Mouse (Mus musculus) thymus, adult 2 months (tissue): ENCODE measurements around the gene Tmem151a. TPM values are rescaled to one million over a fixed set of nuclear protein-coding genes. Genes with fewer than 3 reads are reported as not detected.
A peak's percentile ranks its signal among the peaks of the same experiment; 100 is the strongest.
"Not testable (repeated sequence)": the region's sequence is repeated elsewhere in the genome, so short reads cannot be mapped to it uniquely, and the experiment has no call there.

Source experiments
- DNase-seq: peaks from one replicate; pipeline ENCODE4 v3.0.0; 2021
- H3K27ac ChIP-seq: fragments of 200-500 bp; 2 replicates; pipeline ENCODE4 v1.5.1; 2012; ENCODE audit warnings: low read length, control low read depth; ENCODE audit not compliant: control insufficient read depth, insufficient read depth
- H3K27me3 ChIP-seq: fragments of 200-500 bp; 2 replicates; pipeline ENCODE4 v1.6.1; 2012; ENCODE audit warnings: mild to moderate bottlenecking, low read length, moderate library complexity, mixed read lengths; ENCODE audit not compliant: control insufficient read depth, insufficient read depth
- H3K36me3 ChIP-seq: fragments of 200-500 bp; 2 replicates; pipeline ENCODE4 v1.6.1; 2012; ENCODE audit warnings: mild to moderate bottlenecking, low read length, moderate library complexity; ENCODE audit not compliant: control insufficient read depth, insufficient read depth
- H3K4me1 ChIP-seq: fragments of 200-500 bp; replicated peaks from 2 replicates; pipeline ENCODE4 v1.6.1; 2012; ENCODE audit warnings: low read length; ENCODE audit not compliant: control insufficient read depth, insufficient read depth
- H3K4me3 ChIP-seq: fragments of 200-500 bp; 2 replicates; pipeline ENCODE4 v1.5.1; 2012; ENCODE audit warnings: mild to moderate bottlenecking, low read length, control low read depth, moderate library complexity; ENCODE audit not compliant: control insufficient read depth, insufficient read depth
- CTCF ChIP-seq: fragments of 200-500 bp; IDR thresholded peaks from 2 replicates; pipeline ENCODE4 v1.5.1; 2012; ENCODE audit warnings: mild to moderate bottlenecking, control low read depth, low read length, moderate library complexity, borderline replicate concordance; ENCODE audit not compliant: control insufficient read depth, poor library complexity, insufficient read depth; ENCODE audit errors: extremely low read depth
- POLR2A ChIP-seq: fragments of 200-500 bp; IDR thresholded peaks from 2 replicates; pipeline ENCODE4 v1.6.1; 2012; ENCODE audit warnings: mild to moderate bottlenecking, low read length, control low read depth, moderate library complexity; ENCODE audit not compliant: control insufficient read depth, poor library complexity, insufficient read depth; ENCODE audit errors: extremely low read depth
- WGBS: fragments of 180-500 bp; shearing (Covaris S2); methylation state at CpG from one replicate; pipeline ENCODE4 v1.1.7; 2018; 5-methylcytosine and 5-hydroxymethylcytosine counted together
- polyA plus RNA-seq: library from polyadenylated mRNA; depleted of rRNA; stranded (reverse); fragments of >200 nt; gene quantifications from 2 replicates; pipeline ENCODE4 v1.2.3, GENCODE M21; 2012

Tmem151a gene
- polyA plus RNA-seq, 1 experiment, result 3.5 TPM

DNA sequence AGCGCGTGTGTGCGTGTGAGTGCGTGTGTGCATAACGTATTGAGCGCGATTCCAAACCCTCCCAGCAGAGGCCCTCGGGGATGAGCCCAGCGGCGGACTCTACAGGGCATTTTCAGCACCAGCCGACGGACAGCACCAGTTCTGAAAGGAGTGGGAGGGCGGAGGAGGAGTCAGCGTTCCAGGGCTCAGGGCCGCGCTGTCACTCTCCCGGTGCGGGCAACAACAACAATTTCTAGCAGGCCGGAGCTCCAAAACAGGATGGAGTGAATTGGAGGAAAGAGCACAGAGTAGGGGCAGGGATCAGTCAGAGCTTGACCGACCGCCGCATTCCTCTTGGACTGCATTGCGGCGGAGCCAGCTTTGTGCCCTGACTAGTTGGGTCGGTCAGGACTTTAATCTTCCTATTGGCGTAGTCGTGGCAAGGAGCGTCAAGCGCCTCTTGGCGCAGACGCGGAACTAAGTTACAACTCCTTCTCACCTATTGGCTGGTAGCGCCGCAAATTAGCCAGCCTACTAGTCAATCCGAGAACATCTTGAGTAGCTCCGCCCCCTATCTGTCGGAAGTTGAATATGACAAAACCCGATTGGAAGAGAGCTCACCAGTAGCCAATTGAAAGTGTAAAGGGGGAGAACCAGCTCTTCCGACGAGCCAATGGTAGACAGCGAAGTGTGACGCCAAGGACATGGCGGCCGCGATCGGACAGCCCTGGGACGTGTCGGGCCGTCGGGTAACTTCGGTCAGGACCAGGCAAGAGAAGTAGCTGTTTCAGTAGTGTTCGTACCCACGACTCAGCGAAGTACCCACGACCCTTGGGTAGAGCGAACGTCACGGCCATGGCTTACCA, 2.8 kb upstream of the Tmem151a start, which contains the start of gene Yif1a:
TSS of gene Yif1a (plus strand) at position 655 of the 845 bp plus-strand sequence.
- Histone ChIP-seq H3K4me1 (peaks cover 23% of the 10 kb centered on the region), H3K36me3 (no peaks in the 10 kb centered on the region), H3K4me3 (peak within 1 kb of the TSS; percentile 88), H3K27me3 (peaks cover 14% of the 10 kb centered on the region; the same call in 1 of the 2 replicates), H3K27ac (no peak within 1 kb of the TSS)
- TF ChIP-seq POLR2A, result peak; percentile 67; the same call in 1 of the 2 replicates
- peak; percentile 28; the same call in 1 of the 2 replicates for TF ChIP-seq CTCF
- DNase-seq, result peak; percentile 91
- under 1% methylated on average over 58 of the region's 58 CpGs for WGBS

DNA sequence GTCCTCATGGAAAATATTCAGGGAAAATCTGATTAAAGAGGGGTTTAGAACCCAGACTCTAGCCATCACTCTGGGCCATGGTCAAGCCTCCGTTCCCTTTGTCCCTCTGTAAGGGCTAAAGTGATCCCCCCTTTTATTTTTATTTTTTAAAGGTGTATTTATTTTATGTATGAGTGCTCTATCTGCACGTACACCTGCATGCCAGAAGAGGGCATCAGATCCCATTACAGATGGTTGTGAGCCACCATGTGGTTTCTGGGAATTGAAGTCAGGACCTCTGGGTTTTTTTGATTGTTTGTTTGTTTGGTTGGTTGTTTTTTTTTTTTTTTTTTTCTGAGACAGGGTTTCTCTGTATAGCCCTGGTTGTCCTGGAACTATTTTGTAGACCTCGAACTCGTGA, 1.2 kb upstream of the Tmem151a start:
- H3K4me1 ChIP-seq, result peaks cover 23% of the 10 kb centered on the region
- H3K36me3 ChIP-seq, H3K27ac ChIP-seq, DNase-seq, H3K4me3 ChIP-seq: not testable (repeated sequence)
- WGBS, result 61% methylated on average over 4 of the region's 4 CpGs
- H3K27me3 ChIP-seq, result peaks cover 14% of the 10 kb centered on the region; the same call in 1 of the 2 replicates

DNA sequence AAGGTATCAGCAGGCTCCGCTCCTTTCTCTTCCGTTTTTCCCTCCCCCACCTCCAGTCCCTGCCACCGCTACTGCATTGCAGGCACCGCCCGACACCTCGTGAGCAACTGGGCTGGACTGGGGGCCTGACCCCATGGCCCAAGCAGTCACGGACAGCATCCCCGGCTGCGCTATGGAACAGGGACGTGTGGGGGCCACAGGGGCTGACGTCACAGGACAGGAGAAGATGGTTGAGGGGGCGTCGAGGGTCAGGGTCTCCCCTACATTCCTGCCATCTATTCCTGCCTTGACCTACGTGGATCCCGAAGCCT, 542 bp downstream of the Tmem151a start:
- H3K4me3 ChIP-seq, result peak overlapping the region; percentile 20
- no peak for DNase-seq
- WGBS, result 14% methylated on average over 15 of the region's 15 CpGs
- no peaks in the 10 kb centered on the region for H3K36me3 ChIP-seq
- TF ChIP-seq CTCF, result no peak
- TF ChIP-seq POLR2A, result no peak
- no peak overlapping the region for H3K27ac ChIP-seq
- H3K4me1 ChIP-seq, result peaks cover 23% of the 10 kb centered on the region
- H3K27me3 ChIP-seq, result peaks cover 15% of the 10 kb centered on the region; the same call in 1 of the 2 replicates

DNA sequence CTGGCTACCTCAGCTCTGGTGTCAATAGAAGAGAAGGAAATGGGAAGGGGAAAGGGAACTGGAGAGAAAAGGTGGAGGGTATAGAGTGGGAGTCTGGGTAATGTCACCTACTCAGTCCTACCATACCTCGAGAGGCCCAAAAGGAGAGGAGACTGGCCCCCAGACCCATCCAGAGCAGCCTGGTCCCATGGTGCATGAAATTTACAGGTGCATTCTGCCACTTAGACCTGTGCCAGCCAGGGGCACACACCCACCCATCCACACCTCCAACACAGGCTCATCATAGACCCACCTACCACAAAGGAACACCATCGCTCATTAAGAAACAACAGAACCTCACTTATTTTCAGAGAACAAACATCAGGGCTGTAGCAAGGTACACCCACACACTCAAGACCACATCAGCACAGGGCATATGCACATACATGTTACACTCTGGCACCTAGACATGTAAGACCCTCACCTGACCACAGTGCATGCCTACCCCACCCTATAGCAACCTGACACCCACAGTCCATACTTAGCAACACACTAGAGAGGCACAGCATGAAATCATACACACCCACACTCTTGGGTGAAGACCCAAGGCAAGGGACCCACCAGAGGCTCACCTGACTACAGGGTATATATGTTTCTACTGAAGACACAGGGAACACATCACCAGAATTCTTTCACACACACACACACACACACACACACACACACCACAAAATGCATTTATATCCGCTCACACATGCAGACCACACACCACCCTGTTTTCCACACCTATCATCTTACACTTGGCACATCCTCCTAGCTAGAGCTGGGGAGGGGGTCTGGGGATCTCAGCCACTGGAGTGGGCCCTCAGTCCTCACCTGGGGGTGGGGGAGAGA, 1.1 kb downstream of the Tmem151a start:
- 63% methylated on average over 3 of the region's 3 CpGs for WGBS
- no peaks in the 10 kb centered on the region for H3K36me3 ChIP-seq
- DNase-seq, result no peak
- H3K4me1 ChIP-seq, result peaks cover 21% of the 10 kb centered on the region
- no peak overlapping the region for H3K27ac ChIP-seq
- no peak for TF ChIP-seq POLR2A
- no peak for TF ChIP-seq CTCF
- H3K4me3 ChIP-seq, result no peak overlapping the region
- H3K27me3 ChIP-seq, result peaks cover 15% of the 10 kb centered on the region; the same call in 1 of the 2 replicates

DNA sequence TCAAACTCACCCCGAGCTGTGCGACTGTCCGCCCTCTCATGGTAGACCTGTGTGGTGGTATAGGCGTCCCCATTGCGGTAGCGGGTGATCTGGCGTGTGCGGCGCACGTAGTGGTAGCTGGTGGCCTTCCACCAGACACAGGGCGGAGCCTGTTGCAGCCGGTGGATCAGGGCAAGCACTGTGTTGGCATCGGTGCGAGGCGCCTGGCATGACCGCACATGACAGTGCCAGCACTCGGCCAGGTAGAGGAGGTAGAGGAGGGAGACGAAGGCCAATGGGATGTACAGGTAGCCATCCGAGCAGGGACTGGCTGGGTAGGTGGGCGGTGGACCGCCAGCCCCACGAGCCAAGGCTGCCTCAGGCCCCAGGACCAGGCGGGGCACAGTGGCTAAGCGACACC, 2.7 kb downstream of the Tmem151a start:
- Histone ChIP-seq H3K4me3 (no peak overlapping the region), H3K36me3 (no peaks in the 10 kb centered on the region), H3K27me3 (peaks cover 15% of the 10 kb centered on the region; the same call in 1 of the 2 replicates), H3K27ac (no peak overlapping the region), H3K4me1 (peaks cover 13% of the 10 kb centered on the region)
- TF ChIP-seq POLR2A (no peak), CTCF (no peak)
- no peak for DNase-seq
- 70% methylated on average over 24 of the region's 24 CpGs for WGBS

DNA sequence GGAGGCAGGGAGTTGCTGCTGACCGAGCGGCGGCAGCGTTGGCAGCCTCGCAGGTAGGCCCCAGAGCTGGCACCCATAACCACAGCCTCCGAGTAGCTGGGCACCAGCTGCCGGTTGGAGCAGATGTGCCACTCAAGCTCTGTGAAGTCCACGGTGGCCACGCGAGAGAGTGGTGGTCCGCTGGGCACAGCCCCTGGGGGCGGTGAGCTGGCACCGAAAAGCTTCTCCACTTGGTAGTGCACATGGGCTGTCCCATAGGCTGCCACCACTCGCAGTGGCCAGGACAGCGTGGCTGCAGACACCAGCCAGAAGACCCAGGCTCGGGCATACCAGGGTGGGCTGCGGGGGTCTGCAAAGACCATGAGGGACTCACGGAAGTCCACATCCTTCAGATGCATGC, 3.3 kb downstream of the Tmem151a start:
- TF ChIP-seq POLR2A (no peak), CTCF (no peak)
- 59% methylated on average over 18 of the region's 18 CpGs for WGBS
- H3K27me3 ChIP-seq, result peaks cover 15% of the 10 kb centered on the region; the same call in 1 of the 2 replicates
- H3K36me3 ChIP-seq, result no peaks in the 10 kb centered on the region
- no peak overlapping the region for H3K4me3 ChIP-seq
- DNase-seq, result no peak
- H3K4me1 ChIP-seq, result peaks cover 8% of the 10 kb centered on the region
- H3K27ac ChIP-seq, result no peak overlapping the region

DNA sequence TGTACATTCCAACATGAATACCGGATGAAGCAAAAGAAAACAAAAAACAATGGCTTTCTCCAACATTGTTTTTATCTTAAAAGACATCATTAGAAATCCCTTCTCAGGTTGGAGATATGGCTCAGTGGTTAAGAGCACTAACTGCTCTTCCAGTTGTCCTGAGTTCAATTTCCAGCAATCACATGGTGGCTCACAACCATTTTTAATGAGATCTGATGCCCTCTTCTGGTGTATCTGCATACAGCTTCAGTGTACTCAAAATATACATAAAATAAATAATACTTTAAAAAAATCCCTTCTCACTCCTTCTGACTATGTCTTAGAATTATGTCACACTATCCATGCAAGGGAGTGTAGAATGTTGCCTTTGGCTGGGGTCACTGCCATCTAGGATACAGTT, 6.1 kb downstream of the Tmem151a start:
- peaks cover 6% of the 10 kb centered on the region; the same call in 1 of the 2 replicates for H3K27me3 ChIP-seq
- no peak for DNase-seq
- H3K36me3 ChIP-seq, result no peaks in the 10 kb centered on the region
- H3K27ac ChIP-seq, result no peak overlapping the region
- H3K4me1 ChIP-seq, result no peaks in the 10 kb centered on the region
- TF ChIP-seq POLR2A (no peak), CTCF (no peak)
- 91% methylated on average over 1 of the region's 1 CpGs for WGBS
- H3K4me3 ChIP-seq, result no peak overlapping the region
